Mouse (Mus musculus): ENCODE results near the gene A930004D18Rik.

DNA sequence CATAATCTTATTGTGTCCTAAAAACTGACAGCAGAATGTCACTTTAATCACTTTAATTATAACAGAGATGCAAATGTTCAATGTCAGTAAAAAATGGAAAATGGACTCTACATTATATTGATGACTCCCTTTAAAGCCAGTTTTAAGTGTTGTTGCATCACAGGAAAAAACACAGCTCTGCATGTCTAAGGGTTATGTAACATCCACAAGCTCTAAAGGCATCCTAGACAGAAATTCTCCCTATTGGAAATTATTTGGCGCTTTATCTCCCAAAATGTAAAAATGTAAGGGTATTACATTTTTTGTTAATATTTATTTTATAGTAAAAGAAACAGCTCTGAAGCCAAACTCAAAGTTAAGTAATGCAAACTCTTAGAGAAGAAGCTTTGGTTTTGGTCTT lies 22.4 kb upstream of the A930004D18Rik start:
- TF ChIP-seq POLR2A (IDR thresholded peaks at IDR 0.05; ENCODE audit: borderline replicate concordance, low read depth, low read length) (no peak), CTCF (IDR thresholded peaks at IDR 0.05; ENCODE audit: low read depth, low read length) (no peak)
